Mouse (Mus musculus) heart, postnatal 0 days (tissue): Measurements from ENCODE around the gene Mb.

ENCODE experiments used
- CTCF ChIP-seq: IDR thresholded peaks from 2 replicates; pipeline ENCODE4 v1.5.1; 2016; ENCODE audit warnings: antibody characterized with exemption, control low read depth, low read depth
- EP300 ChIP-seq: IDR thresholded peaks from 2 replicates; pipeline ENCODE4 v1.6.1; 2016; ENCODE audit warnings: antibody characterized with exemption, low read depth

- no peak for TF ChIP-seq CTCF
- TF ChIP-seq EP300: no peak
These were observed 13.5 kb downstream of the Mb start for GRCm38 (mm10) chr15:77036989-77037277.
